8 mouse cellular contexts compared by ENCODE assay signal in the genomic region with DNA sequence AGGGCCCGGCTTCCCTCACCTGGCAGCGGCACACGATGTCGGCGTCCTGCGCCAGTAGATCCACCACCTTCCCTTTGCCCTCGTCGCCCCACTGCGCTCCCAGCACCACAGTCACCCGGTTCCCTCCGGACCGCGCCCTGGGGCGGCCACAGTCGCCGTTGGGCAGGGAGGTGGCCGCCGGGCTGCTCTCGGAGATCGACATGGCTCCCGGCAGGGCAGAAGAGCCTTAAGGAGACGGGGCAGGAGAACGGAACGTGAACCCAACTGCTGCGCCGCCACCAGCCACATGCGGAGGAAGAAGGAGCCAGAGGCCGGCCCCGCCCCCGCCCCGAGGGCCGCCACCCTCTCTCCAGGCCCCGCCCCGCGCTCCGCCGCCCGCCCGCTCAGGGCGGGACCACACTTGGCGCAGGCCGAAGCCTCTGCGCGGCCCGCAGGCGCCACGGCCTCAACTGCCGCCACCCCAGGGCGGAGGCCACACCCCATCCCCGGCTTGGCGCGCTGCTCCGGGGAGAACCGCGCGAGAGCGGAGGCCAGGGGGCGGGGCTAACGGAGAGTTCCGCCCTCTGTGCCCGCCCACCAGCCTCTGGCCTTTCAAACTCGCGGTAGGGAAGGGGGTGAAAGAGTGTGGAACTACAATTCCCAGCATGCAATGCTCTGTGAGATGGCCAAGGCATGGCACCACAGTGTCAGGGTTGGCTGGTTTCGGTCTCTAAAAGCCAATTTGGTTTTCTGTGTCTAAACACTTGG. TPM values are rescaled to one million over a fixed set of nuclear protein-coding genes. Genes with fewer than 3 reads are reported as not detected.
DNase-seq lines count a peak whose midpoint lies in the region; ATAC-seq lines count a peak whose summit lies in the region.

A gene (minus strand): TSS at position 319 of the 747 bp plus-strand sequence.

- H3K4me2 ChIP-seq in hindbrain, embryonic 15.5 days = peak within 1 kb of the TSS; percentile 65

- H3K27ac ChIP-seq in hindbrain, embryonic 15.5 days (replicated peaks) = peak within 1 kb of the TSS; percentile 86

- peaks cover 27% of the 10 kb centered on the region for H3K4me1 ChIP-seq in hindbrain, embryonic 15.5 days (replicated peaks)

- under 1% methylated on average over 64 of the region's 64 CpGs for WGBS in hindbrain, embryonic 15.5 days

- ATAC-seq in hindbrain, embryonic 15.5 days (ENCODE audit: low FRiP score, low read depth) = peak; percentile 99

- peak within 1 kb of the TSS; percentile 73 for H3K9ac ChIP-seq in hindbrain, embryonic 15.5 days

- H3K4me3 ChIP-seq in hindbrain, embryonic 15.5 days = peak within 1 kb of the TSS; percentile 82

- H3K27me3 ChIP-seq in hindbrain, embryonic 15.5 days = no peaks in the 10 kb centered on the region

- H3K36me3 ChIP-seq in hindbrain, embryonic 15.5 days = no peaks in the 10 kb centered on the region

- DNase-seq in T-cell, adult 2 months (ENCODE audit: low spot score) = peak; percentile 100
- peak; percentile 96 to 99 for DNase-seq in cerebellum, postnatal 36 days
- DNase-seq in frontal cortex, postnatal 36 days (ENCODE audit: low spot score in 2 of 2) = peak; percentile 98
- peak; percentile 98 for DNase-seq in left cerebral cortex, adult 11 months (ENCODE audit: low spot score)
- DNase-seq in lung, postnatal 4 days = peak; percentile 99 to 100
- peak; percentile 98 for DNase-seq in retina, postnatal 7 days (ENCODE audit: low read depth, low spot score)
- DNase-seq in urinary bladder, adult 2 months (ENCODE audit: low spot score) = peak; percentile 98

- no peaks in the 10 kb centered on the region for H3K9me3 ChIP-seq in hindbrain, embryonic 15.5 days

RNA-seq across cellular contexts. Expression of the gene that starts here (rescaled TPM):
- 52.7 and 54.9 TPM in 2 replicates for polyA plus RNA-seq in hindbrain, embryonic 15.5 days (2015; fragmentation: Nextera tagmentation; extraction: Ambion mirVana)
- polyA plus RNA-seq in urinary bladder, adult 2 months (2012; rRNA removed) = 39.2 and 42.5 TPM in 2 replicates

Comparison
In these comparisons a context has a peak if more than half of its experiments do, and no peak if none do; other contexts are left out.
1. Peak in every context shown above with its lines: DNase-seq, ATAC-seq, H3K4me3 ChIP-seq and H3K27ac ChIP-seq.